Mouse (Mus musculus) liver, embryonic 11.5 days (tissue): ENCODE results near the gene Pcolce2. TPM values are rescaled to one million over a fixed set of nuclear protein-coding genes. Genes with fewer than 3 reads are reported as not detected.

Experiments
- ATAC-seq: fragments of 200-750 bp; cut with Nextera tagmentation; replicated peaks from 2 replicates; pipeline ENCODE4 v1.8.0; 2017; ENCODE audit warnings: moderate number of reproducible peaks, mild to moderate bottlenecking, moderate TSS enrichment, moderate library complexity; ENCODE audit not compliant: low FRiP score
- DNase-seq: peaks from one replicate; pipeline ENCODE4 v3.0.0-alpha.2; 2017; ENCODE audit warnings: low spot score
- H3K27ac ChIP-seq: fragments of 300-500 bp; sonication (generic); 2 replicates; pipeline ENCODE4 v1.5.1; 2014; ENCODE audit warnings: mild to moderate bottlenecking, low read depth, low read length, control low read depth
- H3K27me3 ChIP-seq: fragments of 300-500 bp; sonication (generic); replicated peaks from 2 replicates; pipeline ENCODE4 v1.6.1; 2014; ENCODE audit warnings: low read length, mixed read lengths; ENCODE audit not compliant: control insufficient read depth, insufficient read depth
- H3K36me3 ChIP-seq: fragments of 300-500 bp; sonication (generic); 2 replicates; pipeline ENCODE4 v1.6.1; 2014; ENCODE audit warnings: mild to moderate bottlenecking, low read length, moderate library complexity, mixed read lengths; ENCODE audit not compliant: control insufficient read depth, insufficient read depth
- H3K4me1 ChIP-seq: fragments of 300-500 bp; sonication (generic); replicated peaks from 2 replicates; pipeline ENCODE4 v1.6.1; 2014; ENCODE audit warnings: low read length, mixed read lengths; ENCODE audit not compliant: control insufficient read depth, insufficient read depth
- H3K4me2 ChIP-seq: fragments of 300-500 bp; sonication (generic); 2 replicates; pipeline ENCODE4 v1.6.1; 2014; ENCODE audit warnings: mild to moderate bottlenecking, control low read depth, moderate library complexity
- H3K4me3 ChIP-seq: fragments of 300-500 bp; sonication (generic); 2 replicates; pipeline ENCODE4 v1.5.1; 2014; ENCODE audit warnings: low read depth, low read length, control low read depth
- H3K9ac ChIP-seq: fragments of 300-500 bp; sonication (generic); 2 replicates; pipeline ENCODE4 v1.6.1; 2014; ENCODE audit warnings: low read depth, low read length, control low read depth
- H3K9me3 ChIP-seq: fragments of 300-500 bp; sonication (generic); 2 replicates; pipeline ENCODE4 v1.6.1; 2016; ENCODE audit warnings: low read length, inconsistent platforms, mixed read lengths; ENCODE audit not compliant: control insufficient read depth
- WGBS: fragments of 180-500 bp; shearing (Covaris S2); extraction: QIAGEN DNeasy Blood & Tissue Kit; methylation state at CpG from one replicate; pipeline ENCODE4 v1.1.7; 2014; 5-methylcytosine and 5-hydroxymethylcytosine counted together
- polyA plus RNA-seq: library from polyadenylated mRNA; unstranded; fragments of >200 nt; fragmentation: Nextera tagmentation; extraction: Ambion mirVana; gene quantifications from 2 replicates; pipeline ENCODE4 v1.2.1, GENCODE M21; 2014

The Pcolce2 gene
- polyA plus RNA-seq, 1 experiment from 2014 or later = 14.0 TPM

DNA sequence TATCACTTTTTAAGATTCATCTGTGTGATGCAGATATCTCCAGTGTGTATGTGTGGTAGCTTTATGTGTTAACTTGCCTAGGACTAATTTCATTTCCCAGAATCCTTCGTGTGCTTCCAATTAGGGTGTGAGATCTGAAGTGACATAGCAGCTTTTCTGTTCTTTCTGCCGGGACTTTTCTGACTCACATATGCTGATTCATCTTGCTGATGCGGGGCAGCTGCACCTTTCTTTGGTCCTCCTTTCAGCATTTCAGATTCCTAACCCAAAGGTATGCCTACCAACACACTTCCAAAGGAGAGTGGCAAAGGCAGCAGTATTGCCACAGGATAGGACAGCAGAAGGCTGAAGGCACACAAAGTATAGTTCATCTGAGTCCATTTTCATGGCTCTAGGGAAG lies 66.7 kb downstream of the Pcolce2 start:
- Histone ChIP-seq H3K9me3 (no peaks in the 10 kb centered on the region), H3K4me2 (no peak overlapping the region), H3K9ac (no peak overlapping the region), H3K27me3 (no peaks in the 10 kb centered on the region), H3K4me3 (no peak overlapping the region), H3K36me3 (no peaks in the 10 kb centered on the region), H3K27ac (no peak overlapping the region), H3K4me1 (no peaks in the 10 kb centered on the region)
- ATAC-seq (no peak), DNase-seq (no peak)
- WGBS = 74% methylated on average over 3 of the region's 3 CpGs

- no peak overlapping the region for H3K4me3 ChIP-seq
- no peaks in the 10 kb centered on the region for H3K27me3 ChIP-seq
- DNase-seq = no peak
- no peak for ATAC-seq
- no peaks in the 10 kb centered on the region for H3K9me3 ChIP-seq
- H3K36me3 ChIP-seq = no peaks in the 10 kb centered on the region
- H3K9ac ChIP-seq = no peak overlapping the region
- H3K4me1 ChIP-seq = no peaks in the 10 kb centered on the region
- H3K4me2 ChIP-seq = no peak overlapping the region
- WGBS = 94% methylated on average over 5 of the region's 5 CpGs
- no peak overlapping the region for H3K27ac ChIP-seq
These were observed 68.0 kb downstream of the Pcolce2 start for GRCm38 (mm10) chr9:95705371-95705770.

GRCm38 (mm10) chr9:95708943-95709342 lies 71.5 kb downstream of the Pcolce2 start:
- no peak for ATAC-seq
- Histone ChIP-seq H3K27me3 (no peaks in the 10 kb centered on the region), H3K27ac (no peak overlapping the region), H3K4me3 (no peak overlapping the region), H3K36me3 (no peaks in the 10 kb centered on the region), H3K4me1 (no peaks in the 10 kb centered on the region), H3K4me2 (no peak overlapping the region), H3K9me3 (no peaks in the 10 kb centered on the region), H3K9ac (no peak overlapping the region)
- no peak for DNase-seq

DNA sequence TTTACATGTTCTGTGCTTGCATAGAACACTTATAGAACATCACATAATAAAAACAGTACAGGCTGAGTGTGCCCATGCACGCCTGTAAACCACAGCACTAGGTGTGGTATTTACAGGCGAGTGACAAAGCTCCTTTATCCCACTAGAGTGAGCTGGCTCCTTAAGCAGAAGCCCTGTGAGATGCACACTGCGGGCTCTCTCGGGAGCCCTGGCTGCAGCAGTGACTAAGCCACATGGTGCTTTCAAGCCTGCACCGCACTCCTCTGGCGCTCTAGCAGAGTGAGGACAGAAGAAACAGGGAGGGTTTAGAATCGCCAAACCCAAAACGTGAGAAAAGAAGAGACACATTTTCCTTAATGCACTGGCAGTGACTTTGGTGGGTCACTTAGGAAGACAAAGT lies 75.2 kb downstream of the Pcolce2 start:
- no peaks in the 10 kb centered on the region for H3K36me3 ChIP-seq
- H3K4me2 ChIP-seq = no peak overlapping the region
- DNase-seq = no peak
- no peak for ATAC-seq
- no peak overlapping the region for H3K9ac ChIP-seq
- WGBS = 51% methylated on average over 8 of the region's 8 CpGs
- no peak overlapping the region for H3K27ac ChIP-seq
- H3K27me3 ChIP-seq = no peaks in the 10 kb centered on the region
- no peaks in the 10 kb centered on the region for H3K9me3 ChIP-seq
- H3K4me1 ChIP-seq = no peaks in the 10 kb centered on the region
- no peak overlapping the region for H3K4me3 ChIP-seq

DNA sequence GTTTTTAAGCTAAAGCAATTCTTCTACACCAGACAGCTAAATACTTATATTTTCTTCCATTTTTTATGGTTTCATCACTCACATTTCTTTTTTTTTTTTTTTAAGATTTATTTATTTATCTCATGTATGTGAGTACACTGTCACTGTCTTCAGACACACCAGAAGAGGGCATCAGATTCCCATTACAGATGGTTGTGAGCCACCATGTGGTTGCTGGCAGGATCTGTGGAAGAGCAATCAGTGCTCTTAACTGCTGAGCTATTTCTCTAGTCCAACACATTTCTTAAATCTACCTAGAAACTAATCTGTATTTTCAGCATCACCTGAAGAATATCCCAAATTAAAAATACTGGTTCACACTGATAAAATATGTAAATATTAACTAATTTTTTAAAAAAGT lies 98.8 kb downstream of the Pcolce2 start:
- DNase-seq (no peak), ATAC-seq (no peak)
- Histone ChIP-seq H3K36me3 (no peaks in the 10 kb centered on the region), H3K4me1 (no peaks in the 10 kb centered on the region), H3K27ac (no peak overlapping the region), H3K4me2 (no peak overlapping the region), H3K9me3 (no peaks in the 10 kb centered on the region), H3K9ac (no peak overlapping the region), H3K27me3 (no peaks in the 10 kb centered on the region), H3K4me3 (no peak overlapping the region)

- no peak overlapping the region for H3K4me2 ChIP-seq
- ATAC-seq = no peak
These were observed 107.6 kb downstream of the Pcolce2 start for GRCm38 (mm10) chr9:95744845-95745613.

GRCm38 (mm10) chr9:95747298-95747697 lies 109.9 kb downstream of the Pcolce2 start:
- peaks cover 4% of the 10 kb centered on the region; the same call in 1 of the 2 replicates for H3K4me1 ChIP-seq
- H3K27me3 ChIP-seq = peaks cover 16% of the 10 kb centered on the region
- no peak for ATAC-seq
- H3K9ac ChIP-seq = no peak overlapping the region
- WGBS = 84% methylated on average over 5 of the region's 5 CpGs
- no peak for DNase-seq
- H3K27ac ChIP-seq = no peak overlapping the region
- no peak overlapping the region for H3K4me2 ChIP-seq
- no peaks in the 10 kb centered on the region for H3K36me3 ChIP-seq
- no peak overlapping the region for H3K4me3 ChIP-seq
- H3K9me3 ChIP-seq = no peaks in the 10 kb centered on the region

More at GRCm38 (mm10) chr9:95744845-95745613, 107.6 kb downstream of the Pcolce2 start:
- Histone ChIP-seq H3K4me1 (peaks cover 4% of the 10 kb centered on the region; the same call in 1 of the 2 replicates), H3K36me3 (no peaks in the 10 kb centered on the region), H3K27me3 (peaks cover 8% of the 10 kb centered on the region), H3K27ac (no peak overlapping the region), H3K4me3 (no peak overlapping the region), H3K9ac (no peak overlapping the region), H3K9me3 (no peaks in the 10 kb centered on the region)
- WGBS = 56% methylated on average over 7 of the region's 7 CpGs
- DNase-seq = no peak

Other genes starting within 250 kb of the Pcolce2 start
- gene Chst2, start 230.9 kb upstream of the Pcolce2 start, polyA plus RNA-seq = 1.3 and 1.6 TPM in 2 replicates
- gene U2surp, start 125.6 kb upstream of the Pcolce2 start, polyA plus RNA-seq = 124 and 131 TPM in 2 replicates
- 13.8 and 14.4 TPM in 2 replicates for gene Paqr9, start 77.9 kb upstream of the Pcolce2 start, polyA plus RNA-seq
- gene Trpc1, start 112.8 kb downstream of the Pcolce2 start, polyA plus RNA-seq = 1.0 and 1.3 TPM in 2 replicates
- gene Pls1, start 207.7 kb downstream of the Pcolce2 start, polyA plus RNA-seq = 12.4 and 12.8 TPM in 2 replicates
- 18.3 and 19.9 TPM in 2 replicates for gene Atr, start 220.0 kb downstream of the Pcolce2 start, polyA plus RNA-seq